Comparison of ENCODE assay signal across 14 mouse cellular contexts in genomic region chr9:56850128-56850904, GRCm38 (mm10). TPM values are rescaled to one million over a fixed set of nuclear protein-coding genes. Genes with fewer than 3 reads are reported as not detected.
DNase-seq lines count a peak whose midpoint lies in the region; ATAC-seq lines count a peak whose summit lies in the region.
"Had no signal": no experiment of that assay in that cellular context is flagged by ENCODE, and none has a peak within 500 bp of the region (broad histone marks: within the 10 kb centered on the region; RNA-seq: fewer than 3 reads in every experiment).

No protein-coding gene starts in this region.

- peak; percentile 48 for DNase-seq in gastrocnemius, postnatal 14 days
- DNase-seq in gastrocnemius, adult 8-10 months (ENCODE audit: low spot score in 2 of 2) = no peak
- DNase-seq in layer of hippocampus, adult 9-11 months = peak; percentile 65
- DNase-seq in layer of hippocampus, postnatal 36 days = no peak
- peak; percentile 82 for DNase-seq in adrenal gland, postnatal 14 days
- DNase-seq in lung, postnatal 25 days (ENCODE audit: low spot score) = peak; percentile 44
- DNase-seq: cerebellum, postnatal 25 days; right cerebral cortex, adult 18-20 months; thymus, postnatal 25 days had no signal

- ATAC-seq in frontal cortex, adult (ENCODE audit: low TSS enrichment) = no peak
- no peak for ATAC-seq in megakaryocyte-erythroid progenitor cell, adult 5-6 weeks (replicated peaks; ENCODE audit: low FRiP score, low TSS enrichment, poor library complexity, severe bottlenecking)
- ATAC-seq: forebrain, embryonic 16.5 days had no signal

- intact Hi-C loops in gastrocnemius, postnatal 14 days (cut with DNase I; ENCODE audit: low total_unique reads) = no loop called here

RNA-seq across cellular contexts. Expression of gene Odf3l1, which starts 14.2 kb away (rescaled TPM):
- total RNA-seq in gastrocnemius, postnatal 14 days (2021) = under 1 TPM in 1 of 2 experiments, not detected in 1; 0.80 TPM
- under 1 TPM in 1 of 4 experiments, not detected in 3; 0.27 TPM for total RNA-seq in gastrocnemius, adult 8-10 months (2022)
- not detected for total RNA-seq in layer of hippocampus, postnatal 36 days (2021)
- total RNA-seq in adrenal gland, postnatal 14 days (2021) = 2.0 and 3.2 TPM in 2 replicates
- not detected in 2 replicates for total RNA-seq in megakaryocyte-erythroid progenitor cell, adult 5-6 weeks (2014; fragmentation: Nextera tagmentation)
- not detected in 2 replicates for total RNA-seq in megakaryocyte-erythroid progenitor cell, adult 5-6 weeks (2017)
- total RNA-seq: CH12.LX; left cerebral cortex, postnatal 25 days had no signal

RNA-seq across cellular contexts. Expression of gene Cspg4, which starts 14.5 kb away (rescaled TPM):
- 10 to 100 TPM; 13.8 to 20.6 TPM for total RNA-seq in gastrocnemius, postnatal 14 days (2021)
- total RNA-seq in gastrocnemius, adult 8-10 months (2022) = 1 to 10 TPM; 3.2 to 5.4 (median 4.2) TPM
- total RNA-seq in layer of hippocampus, postnatal 36 days (2021) = 10 to 100 TPM; 18.0 to 19.7 TPM
- total RNA-seq in adrenal gland, postnatal 14 days (2021) = 12.5 and 17.0 TPM in 2 replicates
- not detected in 2 replicates for total RNA-seq in megakaryocyte-erythroid progenitor cell, adult 5-6 weeks (2014; fragmentation: Nextera tagmentation)
- not detected in 2 replicates for total RNA-seq in megakaryocyte-erythroid progenitor cell, adult 5-6 weeks (2017)

RNA-seq across cellular contexts. Expression of gene Lingo1, which starts 54.0 kb away (rescaled TPM):
- total RNA-seq in gastrocnemius, postnatal 14 days (2021) = under 1 TPM; 0.47 to 0.82 TPM
- total RNA-seq in gastrocnemius, adult 8-10 months (2022) = under 1 TPM; 0.22 to 0.92 (median 0.67) TPM
- 100 to 1,000 TPM; 235 to 257 TPM for total RNA-seq in layer of hippocampus, postnatal 36 days (2021)
- 1.4 and 3.0 TPM in 2 replicates for total RNA-seq in adrenal gland, postnatal 14 days (2021)
- not detected in 2 replicates for total RNA-seq in megakaryocyte-erythroid progenitor cell, adult 5-6 weeks (2014; fragmentation: Nextera tagmentation)
- total RNA-seq in megakaryocyte-erythroid progenitor cell, adult 5-6 weeks (2017) = not detected in 2 replicates
- total RNA-seq: CH12.LX had no signal

Comparison
In these comparisons a context has a peak if more than half of its experiments do, and no peak if none do; other contexts are left out.
1. DNase-seq: peak in gastrocnemius, postnatal 14 days (single experiment), layer of hippocampus, adult 9-11 months (single experiment), adrenal gland, postnatal 14 days (single experiment) and lung, postnatal 25 days (single experiment); none in gastrocnemius, adult 8-10 months (0 of 2) and layer of hippocampus, postnatal 36 days (0 of 2).
2. RNA of gene Cspg4, which starts 14.5 kb away (total RNA-seq): 13.8 to 20.6 TPM in gastrocnemius, postnatal 14 days, 18.0 to 19.7 TPM in layer of hippocampus, postnatal 36 days, 12.5 to 17.0 TPM in adrenal gland, postnatal 14 days and 3.2 to 5.4 TPM in gastrocnemius, adult 8-10 months; not detected in megakaryocyte-erythroid progenitor cell, adult 5-6 weeks; every median in the first group is over 4 times any median in the second.
3. RNA of gene Lingo1, which starts 54.0 kb away (total RNA-seq): 235 to 257 TPM in layer of hippocampus, postnatal 36 days; 1.4 to 3.0 TPM in adrenal gland, postnatal 14 days, 0.47 to 0.82 TPM in gastrocnemius, postnatal 14 days, 0.22 to 0.92 TPM in gastrocnemius, adult 8-10 months and not detected in megakaryocyte-erythroid progenitor cell, adult 5-6 weeks; every median in the first group is over 10 times any median in the second.